Mouse (Mus musculus): Measurements from ENCODE around the gene Mical2.

Mical2 gene

GRCm38 (mm10) chr7:112242587-112242986, 16.9 kb downstream of the Mical2 start:
- DNase-seq (ENCODE audit: low spot score) = no peak

GRCm38 (mm10) chr7:112244071-112244470, 18.4 kb downstream of the Mical2 start:
- DNase-seq (ENCODE audit: low spot score) = peak; percentile 23

- no peak for DNase-seq (ENCODE audit: low spot score)
Measured at GRCm38 (mm10) chr7:112244683-112245082, 19.0 kb downstream of the Mical2 start.

GRCm38 (mm10) chr7:112245839-112246438, 20.3 kb downstream of the Mical2 start:
- DNase-seq (ENCODE audit: low spot score) = no peak

- DNase-seq (ENCODE audit: low spot score) = no peak
Measured at GRCm38 (mm10) chr7:112246442-112246841, 20.8 kb downstream of the Mical2 start.

GRCm38 (mm10) chr7:112247890-112248289, 22.2 kb downstream of the Mical2 start:
- no peak for DNase-seq (ENCODE audit: low spot score)

GRCm38 (mm10) chr7:112249476-112249875, 23.8 kb downstream of the Mical2 start:
- DNase-seq (ENCODE audit: low spot score) = no peak

- DNase-seq (ENCODE audit: low spot score) = no peak
Measured at GRCm38 (mm10) chr7:112252065-112252464, 26.4 kb downstream of the Mical2 start.

- no peak for DNase-seq (ENCODE audit: low spot score)
Measured at GRCm38 (mm10) chr7:112254233-112254632, 28.6 kb downstream of the Mical2 start.

- no peak for DNase-seq (ENCODE audit: low spot score)
Measured at GRCm38 (mm10) chr7:112255248-112255866, 29.7 kb downstream of the Mical2 start.

- DNase-seq (ENCODE audit: low spot score) = no peak
Measured at GRCm38 (mm10) chr7:112258338-112258903, 32.8 kb downstream of the Mical2 start.

GRCm38 (mm10) chr7:112259286-112259685, 33.6 kb downstream of the Mical2 start:
- no peak for DNase-seq (ENCODE audit: low spot score)

GRCm38 (mm10) chr7:112261121-112261520, 35.5 kb downstream of the Mical2 start:
- DNase-seq (ENCODE audit: low spot score) = no peak

- no peak for DNase-seq (ENCODE audit: low spot score)
Measured at GRCm38 (mm10) chr7:112267266-112267665, 41.6 kb downstream of the Mical2 start.

GRCm38 (mm10) chr7:112268761-112269425, 43.2 kb downstream of the Mical2 start:
- DNase-seq (ENCODE audit: low spot score) = no peak

GRCm38 (mm10) chr7:112270870-112271269, 45.2 kb downstream of the Mical2 start:
- no peak for DNase-seq (ENCODE audit: low spot score)

GRCm38 (mm10) chr7:112271627-112272026, 46.0 kb downstream of the Mical2 start:
- DNase-seq (ENCODE audit: low spot score) = no peak

GRCm38 (mm10) chr7:112272692-112273091, 47.0 kb downstream of the Mical2 start:
- no peak for DNase-seq (ENCODE audit: low spot score)

- no peak for DNase-seq (ENCODE audit: low spot score)
Measured at GRCm38 (mm10) chr7:112273451-112273850, 47.8 kb downstream of the Mical2 start.

GRCm38 (mm10) chr7:112274611-112275010, 49.0 kb downstream of the Mical2 start:
- DNase-seq (ENCODE audit: low spot score) = no peak

GRCm38 (mm10) chr7:112275093-112275492, 49.4 kb downstream of the Mical2 start:
- no peak for DNase-seq (ENCODE audit: low spot score)

- DNase-seq (ENCODE audit: low spot score) = no peak
Measured at GRCm38 (mm10) chr7:112275883-112276282, 50.2 kb downstream of the Mical2 start.

GRCm38 (mm10) chr7:112276823-112277222, 51.2 kb downstream of the Mical2 start:
- DNase-seq (ENCODE audit: low spot score) = no peak

All from retina, embryonic 14.5 days (tissue).